Mouse (Mus musculus) heart, embryonic 14.5 days (tissue): ENCODE measurements around the gene Tmem132d. TPM values are rescaled to one million over a fixed set of nuclear protein-coding genes. Genes with fewer than 3 reads are reported as not detected.

Source experiments
- ATAC-seq: fragments of 200-750 bp; cut with Nextera tagmentation; 2 replicates; pipeline ENCODE4 v1.8.0; 2017; ENCODE audit warnings: low read depth, moderate TSS enrichment; ENCODE audit not compliant: insufficient number of reproducible peaks, insufficient read depth, low FRiP score
- H3K27ac ChIP-seq, 2 experiments: fragments of 200-500 bp in 1 of 2; fragments of 300-500 bp in 1 of 2; sonication (generic) in 1 of 2; replicated peaks in 1 of 2; 2 replicates each; pipeline ENCODE4 v1.5.1; 2012 to 2014; ENCODE audit warnings: low read depth in 2 of 2, low read length in 2 of 2, control low read depth in 1 of 2, mild to moderate bottlenecking in 1 of 2, mixed read lengths in 1 of 2; ENCODE audit not compliant: control insufficient read depth in 1 of 2, insufficient read depth in 1 of 2
- H3K27me3 ChIP-seq: fragments of 300-500 bp; sonication (generic); 2 replicates; pipeline ENCODE4 v1.6.1; 2014; ENCODE audit warnings: mild to moderate bottlenecking, low read length, control low read depth; ENCODE audit not compliant: control insufficient read depth, insufficient read depth
- H3K36me3 ChIP-seq: fragments of 300-500 bp; sonication (generic); 2 replicates; pipeline ENCODE4 v1.6.1; 2014; ENCODE audit warnings: mild to moderate bottlenecking, control low read depth, low read length, mixed read lengths; ENCODE audit not compliant: control insufficient read depth, insufficient read depth
- H3K4me1 ChIP-seq, 2 experiments: fragments of 200-500 bp in 1 of 2; fragments of 300-500 bp in 1 of 2; sonication (generic) in 1 of 2; 2 replicates each; pipeline ENCODE4 v1.6.1; 2012 to 2014; ENCODE audit warnings: low read length in 2 of 2, control low read depth in 1 of 2, mixed read lengths in 1 of 2; ENCODE audit not compliant: control insufficient read depth in 2 of 2, insufficient read depth in 2 of 2
- H3K4me2 ChIP-seq: fragments of 300-500 bp; sonication (generic); 2 replicates; pipeline ENCODE4 v1.6.1; 2014; ENCODE audit warnings: mild to moderate bottlenecking, low read length
- H3K4me3 ChIP-seq, 2 experiments: fragments of 200-500 bp in 1 of 2; fragments of 300-500 bp in 1 of 2; sonication (generic) in 1 of 2; 2 replicates each; pipeline ENCODE4 v1.5.1; 2012 to 2014; ENCODE audit warnings: low read length in 2 of 2, mild to moderate bottlenecking in 2 of 2, control low read depth in 1 of 2, low read depth in 1 of 2, moderate library complexity in 1 of 2; ENCODE audit not compliant: control insufficient read depth in 1 of 2, insufficient read depth in 1 of 2
- H3K9ac ChIP-seq: fragments of 300-500 bp; sonication (generic); 2 replicates; pipeline ENCODE4 v1.6.1; 2014; ENCODE audit warnings: mild to moderate bottlenecking, low read length
- H3K9me3 ChIP-seq: fragments of 300-500 bp; sonication (generic); 2 replicates; pipeline ENCODE4 v1.6.1; 2016; ENCODE audit warnings: low read length, control low read depth; ENCODE audit not compliant: control insufficient read depth
- WGBS: fragments of 180-500 bp; shearing (Covaris S2); extraction: QIAGEN DNeasy Blood & Tissue Kit; methylation state at CpG from one replicate; pipeline ENCODE4 v1.1.7; 2014; 5-methylcytosine and 5-hydroxymethylcytosine counted together
- polyA plus RNA-seq: library from polyadenylated mRNA; unstranded; fragments of >200 nt; fragmentation: Nextera tagmentation; extraction: Ambion mirVana; gene quantifications from 2 replicates; pipeline ENCODE4 v1.2.1, GENCODE M21; 2014

Gene Tmem132d
- polyA plus RNA-seq, 1 experiment from 2014 or later, result 0.03 TPM

DNA sequence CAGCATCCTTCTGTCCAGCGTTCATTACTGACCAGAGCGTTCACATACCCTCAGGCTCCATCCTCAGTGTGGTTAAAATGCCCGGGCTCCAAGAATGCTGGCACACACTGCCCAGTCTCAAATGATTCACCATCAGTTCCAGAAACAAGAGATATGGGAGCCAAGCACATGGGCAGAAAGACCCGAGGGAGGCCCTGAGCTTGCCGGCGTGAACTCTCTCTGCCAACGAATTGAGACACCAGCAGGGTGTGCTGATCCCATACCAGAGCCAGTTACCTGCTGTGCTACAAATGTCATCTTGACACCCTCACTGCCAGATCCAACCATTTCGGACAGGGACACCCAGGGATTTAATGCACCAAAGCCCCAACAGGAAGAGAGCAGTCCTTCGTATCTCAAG lies 25.3 kb downstream of the Tmem132d start:
- no peak overlapping the region for H3K4me2 ChIP-seq
- H3K27ac ChIP-seq, result no peak overlapping the region
- H3K4me3 ChIP-seq, result no peak overlapping the region
- ATAC-seq, result no peak
- H3K36me3 ChIP-seq, result no peaks in the 10 kb centered on the region
- H3K27me3 ChIP-seq, result no peaks in the 10 kb centered on the region
- no peak overlapping the region for H3K9ac ChIP-seq
- H3K9me3 ChIP-seq, result peaks cover 9% of the 10 kb centered on the region; the same call in 1 of the 2 replicates
- WGBS, result 73% methylated on average over 9 of the region's 9 CpGs
- no peaks in the 10 kb centered on the region for H3K4me1 ChIP-seq

DNA sequence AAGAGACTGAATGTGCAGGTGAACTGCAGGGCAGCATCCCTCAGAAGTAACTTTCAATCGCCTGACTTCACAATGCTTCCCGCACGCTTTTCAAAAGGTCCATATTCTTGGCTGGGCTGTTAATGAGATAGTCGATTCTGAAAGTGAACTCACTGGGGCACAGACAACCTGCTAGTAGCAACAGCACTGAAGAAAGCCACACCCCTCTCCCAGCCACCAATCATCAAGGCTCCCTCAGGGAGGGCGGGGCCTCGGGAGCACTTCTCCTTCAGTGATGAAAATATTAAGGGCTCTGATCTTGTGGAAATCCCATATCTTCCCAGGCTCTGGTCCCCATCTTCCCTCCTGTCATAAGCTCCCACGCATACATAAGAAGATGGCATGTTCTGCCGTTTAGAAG lies 27.8 kb downstream of the Tmem132d start:
- no peak overlapping the region for H3K9ac ChIP-seq
- WGBS, result 85% methylated on average over 8 of the region's 8 CpGs
- H3K27ac ChIP-seq, result no peak overlapping the region
- no peak overlapping the region for H3K4me3 ChIP-seq
- H3K4me2 ChIP-seq, result no peak overlapping the region
- H3K9me3 ChIP-seq, result peaks cover 13% of the 10 kb centered on the region; the same call in 1 of the 2 replicates
- ATAC-seq, result no peak
- H3K4me1 ChIP-seq, result no peaks in the 10 kb centered on the region
- no peaks in the 10 kb centered on the region for H3K36me3 ChIP-seq
- H3K27me3 ChIP-seq, result no peaks in the 10 kb centered on the region

DNA sequence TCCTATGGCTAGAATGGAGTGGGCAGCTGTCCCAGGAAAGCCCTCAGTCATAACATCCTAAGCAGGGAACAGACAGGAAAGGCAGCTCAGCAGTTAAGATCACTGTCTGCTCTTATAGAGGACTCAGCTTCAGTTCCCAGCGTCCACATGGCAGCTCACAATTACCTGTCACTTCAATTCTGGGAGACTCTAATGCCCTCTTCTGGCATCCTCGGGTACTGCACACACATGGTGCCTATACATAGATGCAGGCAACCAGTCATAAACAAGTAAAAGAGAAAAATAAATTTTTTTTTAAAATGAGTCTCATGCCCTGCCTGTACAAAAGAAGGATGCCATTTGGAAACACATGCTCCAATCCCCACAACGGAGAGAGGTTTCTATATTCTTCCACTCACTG lies 28.7 kb downstream of the Tmem132d start:
- Histone ChIP-seq H3K27ac (no peak overlapping the region), H3K36me3 (no peaks in the 10 kb centered on the region), H3K4me2 (no peak overlapping the region), H3K4me1 (no peaks in the 10 kb centered on the region), H3K9ac (no peak overlapping the region), H3K9me3 (peaks cover 13% of the 10 kb centered on the region; the same call in 1 of the 2 replicates), H3K27me3 (no peaks in the 10 kb centered on the region), H3K4me3 (no peak overlapping the region)
- 82% methylated on average over 3 of the region's 3 CpGs for WGBS
- no peak for ATAC-seq

DNA sequence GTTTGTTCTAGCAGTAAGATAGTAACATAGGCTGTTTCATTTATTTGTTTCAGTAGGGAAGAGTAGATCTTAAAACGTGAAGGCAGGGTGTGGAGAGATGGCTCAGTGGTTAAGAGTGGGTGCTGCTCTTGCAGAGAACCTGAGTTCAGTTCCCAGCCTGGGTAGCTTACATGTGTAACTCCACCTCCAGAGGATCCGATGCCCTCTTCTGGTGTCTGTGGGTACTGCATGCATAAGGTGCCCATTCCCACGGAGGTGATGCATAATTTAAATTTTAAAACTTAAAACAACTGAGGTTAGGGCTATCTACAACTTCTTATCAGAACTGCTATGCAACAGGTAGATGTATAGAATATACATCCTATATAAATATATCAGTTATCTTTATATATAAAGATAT lies 40.5 kb downstream of the Tmem132d start:
- H3K9ac ChIP-seq, result no peak overlapping the region
- no peaks in the 10 kb centered on the region for H3K36me3 ChIP-seq
- H3K4me1 ChIP-seq, result no peaks in the 10 kb centered on the region
- peaks cover 25% of the 10 kb centered on the region for H3K9me3 ChIP-seq
- no peak overlapping the region for H3K27ac ChIP-seq
- no peaks in the 10 kb centered on the region for H3K27me3 ChIP-seq
- WGBS, result 80% methylated on average over 3 of the region's 3 CpGs
- ATAC-seq, result no peak
- no peak overlapping the region for H3K4me3 ChIP-seq
- no peak overlapping the region for H3K4me2 ChIP-seq

DNA sequence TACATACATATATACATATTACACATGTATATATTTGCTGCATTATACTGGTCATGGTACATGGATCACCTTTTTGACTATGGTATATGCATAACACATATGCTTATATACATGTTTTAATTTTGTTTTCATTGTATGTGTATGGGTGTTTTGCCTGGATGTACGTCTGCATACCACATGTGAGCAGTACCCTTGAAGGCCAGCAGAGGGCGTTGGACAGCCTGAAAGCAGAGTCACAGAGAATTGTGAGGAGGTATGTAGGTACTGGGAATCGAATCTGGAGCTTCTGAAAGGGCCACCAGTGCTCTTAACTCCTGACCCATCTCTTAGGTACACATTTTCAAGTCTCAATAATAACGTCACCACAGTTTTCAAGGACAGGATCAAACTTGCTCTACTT lies 43.2 kb downstream of the Tmem132d start:
- 43% methylated on average over 4 of the region's 4 CpGs for WGBS
- no peaks in the 10 kb centered on the region for H3K36me3 ChIP-seq
- H3K27ac ChIP-seq, result no peak overlapping the region
- H3K9me3 ChIP-seq, result peaks cover 17% of the 10 kb centered on the region
- H3K4me2 ChIP-seq, result no peak overlapping the region
- ATAC-seq, result no peak
- H3K4me1 ChIP-seq, result no peaks in the 10 kb centered on the region
- no peaks in the 10 kb centered on the region for H3K27me3 ChIP-seq
- H3K4me3 ChIP-seq, result no peak overlapping the region
- H3K9ac ChIP-seq, result no peak overlapping the region

DNA sequence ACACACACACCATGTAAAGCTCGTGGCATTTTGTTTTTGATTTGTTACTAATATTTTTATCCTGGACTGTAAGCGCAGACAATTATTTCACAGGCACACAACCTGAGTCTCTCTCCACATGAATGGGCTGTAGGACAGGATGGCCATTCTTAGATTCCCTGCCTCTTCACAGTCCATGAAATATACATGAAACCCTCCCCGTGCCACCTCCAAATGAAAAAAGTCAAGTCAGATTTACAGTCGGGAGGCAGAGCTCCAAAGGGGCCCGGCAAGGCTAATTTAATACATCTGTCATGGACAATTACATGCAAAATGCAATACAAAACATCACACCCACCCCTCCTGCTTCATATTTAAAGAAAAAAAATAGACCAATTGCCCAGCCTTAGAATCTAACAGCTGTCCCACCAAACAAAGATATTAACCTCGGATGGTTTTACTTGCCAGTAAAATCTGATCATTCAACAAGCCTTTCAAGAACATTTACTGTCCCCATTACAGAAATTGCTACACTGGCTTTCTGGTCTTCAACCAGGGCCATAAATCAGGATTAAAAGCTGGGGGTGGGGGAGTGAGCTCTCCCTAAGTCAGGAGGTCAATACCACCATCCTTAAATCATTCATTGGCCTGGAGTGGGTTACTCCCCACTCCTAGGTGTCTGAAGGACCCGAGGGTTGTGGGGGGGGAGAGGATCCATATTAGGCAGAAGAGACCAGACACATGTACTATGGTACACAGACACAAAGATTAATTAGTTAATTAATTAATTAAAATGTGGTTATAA lies 44.3 kb downstream of the Tmem132d start:
- Histone ChIP-seq H3K9me3 (peaks cover 10% of the 10 kb centered on the region; the same call in 1 of the 2 replicates), H3K9ac (no peak overlapping the region), H3K27ac (no peak overlapping the region), H3K4me2 (no peak overlapping the region), H3K36me3 (no peaks in the 10 kb centered on the region), H3K4me1 (no peaks in the 10 kb centered on the region), H3K27me3 (no peaks in the 10 kb centered on the region), H3K4me3 (no peak overlapping the region)
- 75% methylated on average over 7 of the region's 7 CpGs for WGBS
- ATAC-seq, result no peak

DNA sequence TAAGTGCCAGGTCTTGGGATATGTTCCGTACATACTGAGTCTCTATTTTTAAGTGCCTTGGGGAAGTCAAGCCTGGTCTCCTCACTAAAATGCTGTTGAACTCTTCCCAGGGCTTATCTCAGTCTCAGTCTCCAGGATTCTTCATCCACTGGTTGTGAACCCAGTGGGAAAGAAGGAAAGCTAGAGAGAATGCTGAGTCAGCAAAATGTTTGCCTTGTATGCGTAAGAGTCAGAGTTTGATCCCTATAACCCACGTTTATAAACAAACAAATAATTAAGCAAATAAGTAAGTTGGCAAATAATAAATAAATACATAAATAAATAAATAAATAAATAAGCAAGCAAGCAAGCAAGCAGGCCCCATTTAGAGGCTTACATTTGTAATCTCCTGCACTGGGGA lies 63.1 kb downstream of the Tmem132d start:
- Histone ChIP-seq H3K4me3 (no peak overlapping the region), H3K4me1 (no peaks in the 10 kb centered on the region), H3K27me3 (no peaks in the 10 kb centered on the region), H3K9ac (no peak overlapping the region), H3K36me3 (no peaks in the 10 kb centered on the region), H3K27ac (no peak overlapping the region), H3K4me2 (no peak overlapping the region), H3K9me3 (peaks cover 6% of the 10 kb centered on the region; the same call in 1 of the 2 replicates)
- WGBS, result 73% methylated on average over 3 of the region's 3 CpGs
- ATAC-seq, result no peak

DNA sequence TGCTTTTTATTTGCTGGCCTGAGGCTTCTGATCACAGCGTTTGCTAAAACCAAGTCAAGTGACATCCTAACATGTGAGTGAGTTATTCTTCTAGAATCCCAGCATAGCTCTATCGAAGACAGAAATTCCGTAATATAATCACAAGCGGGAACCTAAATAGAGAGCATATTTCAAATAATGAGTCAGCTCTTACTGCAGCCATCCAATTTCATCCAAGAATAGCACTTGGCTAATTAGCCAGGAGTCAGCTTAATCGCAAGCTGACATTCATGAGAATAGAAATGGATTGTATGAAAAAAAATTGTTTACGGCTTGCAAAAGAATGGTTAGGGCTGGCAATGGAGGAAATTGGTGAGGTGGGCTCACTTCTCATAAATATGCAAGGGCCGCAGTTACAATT lies 63.8 kb downstream of the Tmem132d start:
- no peak for ATAC-seq
- no peak overlapping the region for H3K4me3 ChIP-seq

More for the DNA sequence above, 63.8 kb downstream of the Tmem132d start:
- no peaks in the 10 kb centered on the region for H3K36me3 ChIP-seq
- H3K27me3 ChIP-seq, result no peaks in the 10 kb centered on the region
- no peaks in the 10 kb centered on the region for H3K4me1 ChIP-seq
- H3K27ac ChIP-seq, result no peak overlapping the region
- no peak overlapping the region for H3K4me2 ChIP-seq
- H3K9ac ChIP-seq, result no peak overlapping the region
- WGBS, result 86% methylated on average over 7 of the region's 7 CpGs
- peaks cover 6% of the 10 kb centered on the region; the same call in 1 of the 2 replicates for H3K9me3 ChIP-seq
